Mouse (Mus musculus) hindlimb bud, embryonic 11.5 days (tissue): ENCODE data around the gene D430041D05Rik.

Source experiments
- DNase-seq: peaks from one replicate; pipeline ENCODE4 v3.0.0-alpha.2; 2012; ENCODE audit warnings: low read depth, low spot score; ENCODE audit errors: extremely low spot score

Gene D430041D05Rik

GRCm38 (mm10) chr2:104356531-104356930 lies 54.3 kb downstream of the D430041D05Rik start:
- DNase-seq = no peak

GRCm38 (mm10) chr2:104354117-104354516 lies 56.7 kb downstream of the D430041D05Rik start:
- DNase-seq = no peak

DNA sequence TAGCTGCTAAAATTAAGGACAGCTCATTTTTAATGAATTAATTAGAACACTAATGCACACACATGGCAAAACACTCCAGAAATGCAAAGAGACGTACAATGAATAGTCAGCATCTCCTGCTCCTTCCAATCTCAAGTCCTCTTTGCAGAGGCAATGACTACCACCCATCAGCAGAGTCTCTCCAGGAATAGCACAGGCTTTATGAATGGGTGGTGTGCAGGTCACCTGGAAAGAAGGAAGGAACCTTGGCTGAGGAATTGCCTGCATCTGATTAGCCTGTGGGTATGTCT lies 58.7 kb downstream of the D430041D05Rik start:
- DNase-seq = no peak

DNA sequence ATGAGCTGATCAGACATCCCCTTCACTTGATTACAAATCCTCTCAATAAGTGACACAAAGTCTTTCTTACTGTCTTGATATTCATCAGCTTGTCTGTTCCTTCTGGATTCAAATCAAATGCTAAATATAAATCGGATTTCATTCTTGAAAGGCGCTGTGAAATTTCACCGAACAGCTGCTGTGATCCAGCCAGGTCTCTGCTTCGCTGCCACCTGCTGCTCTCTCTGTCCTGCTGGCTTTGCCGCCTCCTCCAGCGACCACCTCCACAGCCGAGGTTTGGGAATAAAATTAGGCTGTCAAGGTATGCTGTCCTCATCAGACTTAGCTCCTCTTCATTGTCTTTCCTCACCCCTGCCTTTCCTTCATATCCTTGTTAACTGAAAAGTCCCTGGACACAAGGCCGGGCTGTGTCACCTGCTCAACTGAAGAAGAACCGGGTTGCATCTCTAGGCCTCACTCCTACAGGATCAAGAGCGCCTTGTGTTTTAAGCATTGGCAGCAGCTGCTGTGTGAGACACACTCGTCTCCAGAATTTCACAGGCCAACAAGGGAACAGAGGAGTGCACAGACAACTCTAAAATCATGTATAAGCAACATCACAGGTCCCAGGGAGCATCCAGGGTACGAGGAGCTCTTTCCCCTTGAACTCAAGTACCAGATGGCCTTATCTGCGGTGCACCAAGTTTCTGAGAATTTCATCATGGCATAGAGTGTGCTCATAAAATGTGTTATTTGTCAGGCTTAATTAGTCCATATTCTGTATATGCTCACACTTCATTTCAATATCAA lies 59.2 kb downstream of the D430041D05Rik start:
- no peak for DNase-seq

DNA sequence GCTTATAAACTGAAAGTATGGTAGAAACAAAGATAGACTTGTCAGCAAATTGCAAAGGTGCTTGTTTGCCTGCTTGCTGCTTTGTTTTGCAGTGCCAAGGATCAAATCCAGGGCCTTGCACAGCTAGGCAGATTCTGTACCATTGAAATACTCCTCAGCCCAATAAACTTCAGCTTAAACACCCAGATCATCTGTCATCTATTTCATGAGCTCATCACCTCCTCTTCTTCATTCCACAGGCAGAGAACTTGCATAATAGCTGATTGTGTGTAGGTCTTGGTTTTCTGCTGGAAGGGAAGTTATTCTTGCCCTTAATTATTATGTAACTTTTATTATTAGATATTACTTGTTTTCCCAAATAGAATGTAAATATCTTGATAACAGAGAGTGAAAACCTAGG lies 73.2 kb downstream of the D430041D05Rik start:
- DNase-seq = no peak

GRCm38 (mm10) chr2:104335824-104336223 lies 75.0 kb downstream of the D430041D05Rik start:
- no peak for DNase-seq

DNA sequence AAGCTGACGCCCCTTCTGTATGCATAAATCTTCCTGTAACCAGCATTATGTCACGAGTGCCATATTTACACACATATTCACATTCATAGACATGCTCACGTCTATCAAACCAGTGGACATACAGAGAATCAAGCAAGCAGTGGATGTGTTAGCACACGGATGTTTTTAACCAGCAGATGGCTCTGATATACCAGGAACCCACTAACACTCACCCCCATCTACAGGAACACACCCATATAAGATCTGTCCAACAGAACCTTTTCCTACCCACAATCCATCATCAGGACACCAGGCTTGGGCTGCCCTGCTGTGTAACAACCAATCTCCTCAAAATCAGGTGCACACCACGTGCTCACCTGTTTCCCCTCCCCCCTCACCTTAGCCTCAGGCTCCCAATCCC lies 76.9 kb downstream of the D430041D05Rik start:
- DNase-seq = no peak

GRCm38 (mm10) chr2:104332707-104333106 lies 78.1 kb downstream of the D430041D05Rik start:
- DNase-seq = no peak

DNA sequence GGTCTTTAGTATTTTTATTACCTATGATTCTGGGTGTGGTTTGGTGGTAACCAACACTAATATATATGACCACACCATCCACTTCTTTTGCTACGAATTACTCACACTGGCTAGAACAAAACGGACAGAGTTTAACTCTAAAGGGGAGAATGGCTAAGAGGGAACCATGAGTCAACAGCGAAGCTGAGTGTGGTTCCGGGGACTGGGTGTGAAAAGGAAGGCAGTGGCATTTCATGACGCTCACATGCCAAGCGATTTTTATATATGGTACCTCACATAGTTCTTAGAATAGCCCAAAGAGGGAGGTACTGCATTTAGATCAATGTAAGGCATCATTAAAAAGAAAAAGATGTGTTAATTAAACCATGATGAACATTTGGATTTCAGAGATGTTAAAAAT lies 79.6 kb downstream of the D430041D05Rik start:
- no peak for DNase-seq

DNA sequence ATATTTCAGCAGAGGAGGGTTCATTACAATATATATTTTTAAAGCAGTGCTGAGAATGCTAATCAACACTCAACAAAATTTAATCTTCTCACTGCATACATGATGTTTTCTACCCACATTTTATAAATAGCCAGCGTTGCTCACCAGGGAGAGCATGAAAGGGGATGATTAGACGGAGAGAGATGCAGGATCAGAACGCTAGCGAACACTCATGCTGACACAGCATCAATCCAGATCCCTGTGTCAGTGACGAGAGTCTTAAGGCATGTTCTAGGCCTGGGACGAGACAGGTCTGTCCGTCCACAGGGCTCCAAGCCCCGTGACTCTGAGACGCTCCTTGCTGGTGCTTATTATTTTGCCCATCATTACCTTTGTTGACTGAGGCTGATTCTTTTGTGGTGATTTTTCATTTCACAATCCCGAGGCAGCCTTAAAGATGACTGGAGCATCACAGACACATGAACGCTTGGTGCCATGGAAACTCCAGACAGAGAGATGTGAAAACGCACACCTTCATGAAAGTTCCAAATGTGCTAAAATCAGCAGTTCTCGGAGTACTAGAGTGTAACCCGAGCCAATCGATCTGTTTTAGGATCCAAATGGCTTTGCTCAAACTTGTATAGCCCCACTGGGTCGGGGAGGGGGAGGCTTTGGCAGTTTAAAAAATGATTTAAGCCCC lies 83.6 kb downstream of the D430041D05Rik start:
- no peak for DNase-seq

DNA sequence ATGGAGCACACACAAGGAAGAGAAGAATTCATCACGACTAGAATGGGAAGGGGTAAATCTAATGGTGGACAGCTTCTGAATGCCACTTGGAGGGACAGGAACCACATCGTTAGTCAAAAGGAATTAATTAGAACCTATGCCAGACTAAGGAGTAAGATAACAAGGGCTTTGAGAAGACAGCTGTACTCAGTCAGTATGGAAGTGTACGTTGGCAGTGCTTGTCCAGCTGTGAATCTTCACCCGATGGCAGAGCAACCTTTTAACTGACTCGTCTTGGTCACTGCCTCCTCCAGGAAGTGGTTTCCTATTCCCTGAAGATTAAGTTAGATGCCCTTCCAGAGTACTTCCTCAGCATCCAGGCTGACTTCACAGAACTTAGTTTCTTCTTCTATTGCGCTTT lies 87.0 kb downstream of the D430041D05Rik start:
- DNase-seq = no peak

- DNase-seq = no peak
These were observed 87.5 kb downstream of the D430041D05Rik start for GRCm38 (mm10) chr2:104323351-104323750.

GRCm38 (mm10) chr2:104320061-104320624 lies 90.7 kb downstream of the D430041D05Rik start:
- no peak for DNase-seq

DNA sequence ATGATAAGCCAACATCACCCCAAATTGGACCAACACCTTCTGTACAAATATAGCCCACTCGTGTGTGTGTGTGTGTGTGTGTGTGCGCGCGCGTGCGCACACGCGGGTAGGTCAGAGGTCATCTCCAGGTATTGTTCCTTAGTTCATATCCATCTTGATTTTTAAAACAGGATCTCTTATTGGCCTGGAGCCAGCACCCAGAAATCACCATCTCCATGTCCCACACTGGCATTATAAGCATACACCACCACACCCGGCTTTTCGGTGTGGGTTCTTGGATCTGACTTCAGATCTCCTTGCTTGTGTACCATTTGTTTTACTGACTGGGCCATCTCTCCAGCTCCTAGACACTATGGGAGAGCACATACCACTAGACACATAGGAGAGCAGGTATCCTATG lies 91.4 kb downstream of the D430041D05Rik start:
- DNase-seq = no peak

DNA sequence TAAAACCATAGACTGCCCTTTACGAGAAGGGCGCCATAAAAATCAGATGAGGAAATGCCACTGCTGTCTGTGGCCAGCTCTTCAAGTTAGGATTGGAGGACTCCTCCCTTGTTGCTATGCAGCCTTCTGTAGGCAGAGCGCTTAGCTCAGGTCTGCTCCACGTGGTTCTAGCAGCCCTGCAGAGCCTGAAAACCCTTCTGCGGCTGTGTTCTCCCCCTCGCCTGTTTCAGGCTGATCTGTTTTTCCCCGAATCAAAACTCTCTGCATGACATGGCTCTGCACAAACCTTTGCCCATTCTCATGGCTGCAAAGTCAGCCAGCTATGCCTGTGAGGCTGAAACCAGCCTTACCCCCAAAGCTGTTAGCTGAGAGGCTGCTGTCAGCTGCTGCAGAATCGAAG lies 91.9 kb downstream of the D430041D05Rik start:
- no peak for DNase-seq

DNA sequence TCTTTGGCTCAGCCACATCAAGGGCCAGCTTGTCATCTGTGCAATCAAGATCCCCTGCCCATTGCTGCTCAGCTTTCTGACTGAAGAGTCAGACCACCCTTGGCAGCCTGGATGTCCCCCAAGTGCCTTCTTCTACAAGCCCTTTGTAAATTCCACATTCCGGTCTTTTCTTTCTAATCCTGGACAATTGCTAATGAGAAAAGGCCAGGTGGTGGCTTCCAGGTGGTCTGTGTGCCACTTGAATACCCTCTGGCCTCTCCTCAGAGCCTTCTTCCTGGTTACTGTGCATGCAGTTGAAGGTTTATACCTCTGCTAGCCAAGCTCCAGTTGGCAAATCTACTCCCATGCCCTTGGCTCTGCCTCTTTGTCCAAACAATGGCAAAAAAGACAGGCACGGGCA lies 92.6 kb downstream of the D430041D05Rik start:
- DNase-seq = no peak

DNA sequence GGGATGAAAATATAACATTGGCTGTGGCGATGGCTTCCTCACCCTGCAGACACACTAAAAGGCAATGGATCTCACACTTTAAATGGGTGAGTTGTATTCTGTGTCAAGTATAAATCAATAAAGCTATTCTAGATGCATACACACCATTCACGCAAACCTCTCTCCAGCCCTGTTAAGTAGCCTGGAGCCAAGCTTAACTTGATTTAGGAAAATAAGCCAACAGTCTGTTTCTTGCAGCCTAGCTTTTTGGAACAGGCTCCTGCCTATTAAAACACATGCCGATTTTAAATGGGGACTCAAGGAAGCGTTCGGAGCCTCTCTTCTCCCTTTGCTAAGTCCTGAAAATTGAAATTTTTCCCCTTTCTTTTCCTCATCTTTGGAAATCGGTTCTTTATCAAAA lies 93.2 kb downstream of the D430041D05Rik start:
- no peak for DNase-seq

DNA sequence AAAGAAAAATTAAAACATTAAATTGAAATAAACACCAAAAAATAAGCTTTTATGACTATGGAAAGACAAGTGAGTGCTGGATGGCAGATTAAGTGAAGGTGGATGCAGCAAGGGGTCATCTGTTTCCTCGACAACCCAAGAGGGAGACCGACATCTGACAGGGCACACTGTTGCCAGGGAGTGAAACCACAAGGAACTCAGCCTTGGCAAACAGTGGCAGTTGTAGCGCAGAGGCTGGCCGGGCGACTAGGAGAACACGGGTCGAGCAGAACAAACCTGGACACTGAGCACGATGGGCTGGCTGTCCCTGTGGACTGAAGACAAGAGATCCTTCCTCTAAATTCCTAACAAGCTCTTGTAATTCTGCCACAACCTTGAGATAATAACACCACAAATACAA lies 94.3 kb downstream of the D430041D05Rik start:
- no peak for DNase-seq

GRCm38 (mm10) chr2:104313246-104313645 lies 97.6 kb downstream of the D430041D05Rik start:
- DNase-seq = no peak

DNA sequence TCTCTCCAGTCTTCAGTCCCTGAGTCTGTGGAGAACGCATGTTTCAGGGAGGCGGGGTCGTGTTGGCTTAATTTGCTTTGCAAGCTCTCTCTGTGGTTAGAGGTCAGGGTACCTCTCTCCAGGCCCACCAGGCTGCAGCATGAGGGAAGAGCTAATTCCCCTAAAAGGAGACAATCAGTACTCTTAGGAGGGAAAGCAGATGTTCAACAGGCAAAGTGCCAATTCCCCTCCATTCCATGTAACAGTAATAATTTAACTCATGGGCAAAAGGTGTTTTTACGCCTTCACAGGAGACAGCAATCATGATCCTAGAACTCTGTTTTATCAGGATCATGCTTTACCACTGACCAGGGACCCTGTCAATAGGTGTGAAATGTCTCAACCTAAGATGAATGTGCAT lies 103.7 kb downstream of the D430041D05Rik start:
- no peak for DNase-seq

DNA sequence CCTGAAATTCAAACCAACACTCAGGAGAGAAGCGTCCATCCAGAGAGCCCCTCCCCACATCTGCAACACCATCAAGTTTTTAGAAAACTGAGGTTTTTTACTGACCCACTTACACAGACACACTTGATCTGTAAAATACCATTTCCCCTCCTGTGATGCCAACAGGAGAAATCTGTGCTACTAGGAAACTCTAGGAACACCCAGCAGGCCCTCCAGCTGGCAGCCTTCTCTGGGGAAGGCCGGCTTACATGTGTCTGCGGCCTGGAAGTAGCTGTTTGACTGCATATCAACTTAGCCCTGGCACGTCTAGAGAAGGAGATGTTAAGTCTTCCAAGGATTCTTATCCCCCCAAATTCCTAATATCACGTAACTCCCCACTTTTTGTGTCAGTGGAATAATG lies 105.1 kb downstream of the D430041D05Rik start:
- no peak for DNase-seq

GRCm38 (mm10) chr2:104299912-104300311 lies 110.9 kb downstream of the D430041D05Rik start:
- no peak for DNase-seq
